Mouse (Mus musculus) heart, embryonic 11.5 days (tissue): ENCODE measurements at regions not wholly inside any gene's neighbourhood (a gene's known extent, or its start where the extent isn't known, plus 50 kb on each side); places are given as distances from the start of the nearest gene placed in this dataset.

Experiments
- ATAC-seq: fragments of 200-750 bp; cut with Nextera tagmentation; replicated peaks from 2 replicates; pipeline ENCODE4 v1.8.0; 2017; ENCODE audit warnings: moderate library complexity; ENCODE audit not compliant: insufficient number of reproducible peaks, low FRiP score, low TSS enrichment
- H3K27ac ChIP-seq: fragments of 300-500 bp; sonication (generic); 2 replicates; pipeline ENCODE4 v1.5.1; 2014; ENCODE audit warnings: mild to moderate bottlenecking, low read depth, low read length
- H3K27me3 ChIP-seq: fragments of 300-500 bp; sonication (generic); 2 replicates; pipeline ENCODE4 v1.6.1; 2014; ENCODE audit warnings: mild to moderate bottlenecking, low read length, mixed read lengths; ENCODE audit not compliant: control insufficient read depth, insufficient read depth
- H3K36me3 ChIP-seq: fragments of 300-500 bp; sonication (generic); 2 replicates; pipeline ENCODE4 v1.6.1; 2014; ENCODE audit warnings: mild to moderate bottlenecking, low read length, moderate library complexity, mixed read lengths; ENCODE audit not compliant: control insufficient read depth, insufficient read depth
- H3K4me1 ChIP-seq: fragments of 300-500 bp; sonication (generic); 2 replicates; pipeline ENCODE4 v1.6.1; 2014; ENCODE audit warnings: low read length; ENCODE audit not compliant: control insufficient read depth, insufficient read depth
- H3K4me2 ChIP-seq: fragments of 300-500 bp; sonication (generic); 2 replicates; pipeline ENCODE4 v1.6.1; 2014; ENCODE audit warnings: mild to moderate bottlenecking, moderate library complexity
- H3K4me3 ChIP-seq: fragments of 300-500 bp; sonication (generic); 2 replicates; pipeline ENCODE4 v1.5.1; 2014; ENCODE audit warnings: low read depth, low read length
- H3K9ac ChIP-seq: fragments of 300-500 bp; sonication (generic); 2 replicates; pipeline ENCODE4 v1.6.1; 2014; ENCODE audit warnings: mild to moderate bottlenecking, low read depth, low read length, moderate library complexity
- H3K9me3 ChIP-seq: fragments of 300-500 bp; sonication (generic); replicated peaks from 2 replicates; pipeline ENCODE4 v1.6.1; 2016; ENCODE audit warnings: low read length; ENCODE audit not compliant: control insufficient read depth
- WGBS: fragments of 180-500 bp; shearing (Covaris S2); extraction: QIAGEN DNeasy Blood & Tissue Kit; methylation state at CpG from one replicate; pipeline ENCODE4 v1.1.7; 2014; ENCODE audit not compliant: insufficient replicate concordance; 5-methylcytosine and 5-hydroxymethylcytosine counted together

DNA sequence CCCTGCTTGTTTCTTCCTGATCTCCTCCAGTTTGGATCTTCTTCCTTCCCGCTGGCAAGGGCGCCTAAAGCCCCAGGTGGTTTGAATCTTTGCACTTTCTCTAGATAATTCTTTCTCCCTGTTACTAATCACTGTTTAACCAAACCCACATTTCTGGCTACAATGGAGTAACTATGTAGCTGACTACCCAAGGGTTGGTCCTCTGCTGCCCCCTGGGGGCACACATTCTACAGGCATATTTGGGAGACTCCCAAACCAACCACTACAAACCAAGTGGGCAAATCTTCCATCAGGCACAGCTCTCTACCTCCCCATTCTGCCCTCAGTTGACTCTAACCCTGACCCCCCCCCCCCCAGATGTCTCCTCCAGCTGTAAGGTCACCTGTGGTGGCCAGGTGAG, 98.7 kb downstream of the 4930564D02Rik start:
- Histone ChIP-seq H3K9ac (no peak overlapping the region), H3K27me3 (no peaks in the 10 kb centered on the region), H3K4me2 (no peak overlapping the region), H3K36me3 (no peaks in the 10 kb centered on the region), H3K27ac (no peak overlapping the region), H3K9me3 (no peaks in the 10 kb centered on the region), H3K4me1 (no peaks in the 10 kb centered on the region), H3K4me3 (no peak overlapping the region)
- 42% methylated on average over 2 of the region's 2 CpGs for WGBS
- ATAC-seq: no peak; the same call in 1 of the 2 replicates

DNA sequence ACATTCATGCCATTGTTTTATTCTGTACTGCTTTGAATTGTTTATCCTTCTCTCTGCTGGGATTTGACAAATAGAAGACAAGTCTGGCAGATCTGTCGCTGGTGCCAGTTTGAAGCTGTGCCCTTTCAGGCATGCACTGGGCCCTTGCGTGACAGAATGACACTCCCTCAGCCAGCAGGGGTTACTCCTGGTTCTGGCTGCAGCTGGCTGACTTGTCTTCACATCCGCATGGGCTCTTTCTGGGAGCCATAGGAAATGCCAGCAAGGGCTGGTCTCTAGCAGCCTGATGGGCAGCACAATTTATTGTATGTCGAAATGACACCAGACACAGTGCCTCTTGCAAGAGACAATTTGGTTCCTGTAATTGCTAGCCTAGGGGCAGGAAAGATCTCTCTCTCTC, 102.5 kb downstream of the 4930564D02Rik start:
- Histone ChIP-seq H3K4me3 (no peak overlapping the region), H3K4me2 (no peak overlapping the region), H3K9me3 (no peaks in the 10 kb centered on the region), H3K9ac (no peak overlapping the region), H3K27me3 (no peaks in the 10 kb centered on the region), H3K27ac (no peak overlapping the region), H3K4me1 (no peaks in the 10 kb centered on the region), H3K36me3 (no peaks in the 10 kb centered on the region)
- no peak for ATAC-seq
- WGBS: 45% methylated on average over 4 of the region's 4 CpGs

DNA sequence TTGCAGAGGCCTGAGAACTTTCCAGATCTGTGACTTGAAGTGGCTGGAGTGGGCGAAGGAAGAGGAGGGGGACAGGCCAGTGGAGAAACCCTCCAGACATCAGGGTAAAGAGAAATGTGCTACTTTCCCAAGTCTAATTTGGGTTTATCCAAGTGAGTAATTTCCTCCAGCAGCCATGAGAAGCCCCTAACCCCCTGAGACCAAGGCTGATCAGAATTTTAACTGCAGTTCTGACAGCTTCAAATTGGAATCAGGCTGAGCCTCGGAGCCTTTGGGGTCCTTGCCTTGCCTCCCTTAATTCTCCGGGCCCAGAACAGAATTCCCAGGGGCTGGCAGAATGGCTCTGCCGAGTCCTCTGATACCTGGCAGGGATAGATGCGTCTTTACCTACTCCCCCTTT, 104.9 kb downstream of the 4930564D02Rik start:
- Histone ChIP-seq H3K4me2 (no peak overlapping the region), H3K9me3 (no peaks in the 10 kb centered on the region), H3K4me1 (no peaks in the 10 kb centered on the region), H3K9ac (no peak overlapping the region), H3K27ac (no peak overlapping the region), H3K4me3 (no peak overlapping the region), H3K36me3 (no peaks in the 10 kb centered on the region), H3K27me3 (no peaks in the 10 kb centered on the region)
- 75% methylated on average over 5 of the region's 5 CpGs for WGBS
- ATAC-seq: no peak

DNA sequence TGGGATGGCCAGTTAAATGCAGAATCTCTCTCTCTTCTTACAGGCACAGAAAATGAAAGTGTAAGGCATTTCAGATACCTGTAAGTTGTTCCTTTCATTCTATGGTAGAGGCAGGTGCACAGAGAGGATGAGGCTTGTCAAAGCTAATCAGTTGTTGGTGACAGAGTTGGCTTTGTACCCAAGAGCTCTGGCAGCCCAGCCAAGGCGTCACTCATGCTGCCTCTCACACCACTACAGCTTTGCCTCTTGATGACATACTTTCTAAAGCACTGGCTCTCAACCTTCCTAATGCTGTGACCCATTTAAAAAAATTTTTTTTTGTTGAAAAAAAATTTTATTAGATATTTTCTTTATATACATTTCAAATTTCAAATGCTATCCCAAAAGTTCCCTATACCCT, 105.4 kb downstream of the 4930564D02Rik start:
- Histone ChIP-seq H3K36me3 (no peaks in the 10 kb centered on the region), H3K9ac (no peak overlapping the region), H3K4me2 (no peak overlapping the region), H3K4me3 (no peak overlapping the region), H3K9me3 (no peaks in the 10 kb centered on the region), H3K27me3 (no peaks in the 10 kb centered on the region), H3K27ac (no peak overlapping the region), H3K4me1 (no peaks in the 10 kb centered on the region)
- 58% methylated on average over 1 of the region's 1 CpGs for WGBS
- no peak for ATAC-seq

DNA sequence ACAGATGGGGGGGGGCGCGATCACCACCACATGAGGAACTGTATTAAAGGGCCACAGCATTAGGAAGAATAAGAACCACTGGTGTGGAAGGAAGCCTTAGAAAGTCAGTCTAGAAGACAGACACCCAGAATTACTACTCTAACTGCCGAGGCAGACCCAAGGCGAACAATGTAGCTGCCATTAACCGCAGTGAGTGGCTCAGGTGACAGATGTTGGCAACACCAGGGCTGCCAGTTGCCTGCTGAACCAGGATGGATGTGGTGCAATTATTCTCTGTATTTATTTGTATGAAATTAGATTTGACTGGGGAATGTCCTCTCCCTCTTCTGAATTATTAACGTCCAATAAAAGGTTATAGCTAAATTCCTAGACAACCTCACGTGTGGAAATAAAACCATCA, 124.7 kb downstream of the 4930564D02Rik start:
- Histone ChIP-seq H3K9me3 (no peaks in the 10 kb centered on the region), H3K4me3 (no peak overlapping the region), H3K36me3 (no peaks in the 10 kb centered on the region), H3K4me2 (no peak overlapping the region), H3K4me1 (0 out of 2 replicates have a peak, but pooled peaks cover 3% of the 10 kb centered on the region), H3K27me3 (no peaks in the 10 kb centered on the region), H3K27ac (no peak overlapping the region), H3K9ac (no peak overlapping the region)
- no peak for ATAC-seq
- 84% methylated on average over 7 of the region's 7 CpGs for WGBS

DNA sequence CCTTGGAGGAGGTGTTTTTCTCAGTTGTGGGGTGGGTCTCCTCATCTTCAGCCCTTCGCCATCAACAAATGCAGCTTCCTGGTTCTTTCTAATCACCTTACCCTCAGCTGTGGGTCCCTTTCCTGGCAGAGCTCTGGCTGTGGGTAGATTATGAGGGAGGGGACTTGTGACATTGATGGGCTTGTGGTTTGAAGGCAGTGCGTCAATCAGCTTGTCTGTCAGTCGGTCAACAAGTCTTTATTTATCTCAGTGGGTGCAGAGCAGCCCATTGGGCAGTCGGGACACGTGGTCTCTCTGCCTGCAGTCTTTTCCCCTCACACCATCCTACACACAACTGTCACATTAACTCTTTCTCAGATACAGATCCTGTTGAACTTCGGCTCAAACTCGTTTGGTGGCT, 125.2 kb downstream of the 4930564D02Rik start:
- Histone ChIP-seq H3K4me3 (no peak overlapping the region), H3K9ac (no peak overlapping the region), H3K4me2 (no peak overlapping the region), H3K27ac (no peak overlapping the region), H3K36me3 (no peaks in the 10 kb centered on the region), H3K27me3 (no peaks in the 10 kb centered on the region), H3K4me1 (0 out of 2 replicates have a peak, but pooled peaks cover 3% of the 10 kb centered on the region), H3K9me3 (no peaks in the 10 kb centered on the region)
- ATAC-seq: no peak
- WGBS: 25% methylated on average over 7 of the region's 7 CpGs

DNA sequence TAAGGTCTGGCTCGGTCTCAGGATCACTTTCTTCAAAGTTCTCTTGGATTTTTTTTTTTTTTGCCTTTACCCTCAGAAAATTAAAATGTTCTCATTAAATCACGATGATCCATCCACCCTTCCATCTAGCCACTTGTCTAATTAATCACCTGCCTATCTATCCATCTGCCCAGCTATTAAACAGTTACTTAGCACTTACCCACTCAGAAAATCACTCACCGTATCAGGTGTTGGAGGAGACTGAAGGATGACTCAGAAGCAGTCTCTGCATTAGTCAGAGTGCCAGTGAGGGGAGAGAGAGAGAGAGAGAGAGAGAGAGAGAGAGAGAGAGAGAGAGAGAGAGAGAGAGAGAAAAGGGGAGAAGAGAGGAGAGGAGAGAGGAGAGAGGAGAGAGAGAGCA, 134.1 kb downstream of the 4930564D02Rik start:
- WGBS: 71% methylated on average over 3 of the region's 3 CpGs

DNA sequence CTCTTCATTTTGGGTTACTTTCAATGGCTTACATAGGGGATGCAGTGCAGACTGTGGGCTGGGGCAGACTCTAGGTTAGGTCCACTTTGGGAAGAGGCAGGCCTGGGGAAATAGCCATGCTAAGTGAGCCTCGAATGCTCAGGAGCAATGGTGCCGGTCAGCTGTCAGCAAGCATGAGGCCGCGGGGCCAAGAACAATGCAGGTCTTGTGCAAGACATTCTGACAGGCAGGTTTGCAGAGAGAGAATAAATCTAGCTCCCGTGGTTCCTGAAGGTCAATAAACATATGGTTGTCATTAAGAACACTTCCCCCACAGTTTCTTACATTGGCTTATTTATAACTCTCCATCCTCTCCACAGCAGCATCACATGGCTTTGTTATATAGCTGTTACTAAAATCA, 142.5 kb downstream of the 4930564D02Rik start:
- Histone ChIP-seq H3K9me3 (no peaks in the 10 kb centered on the region), H3K27ac (no peak overlapping the region), H3K9ac (no peak overlapping the region), H3K4me3 (no peak overlapping the region), H3K4me2 (no peak overlapping the region), H3K36me3 (no peaks in the 10 kb centered on the region), H3K27me3 (no peaks in the 10 kb centered on the region), H3K4me1 (peaks cover 3% of the 10 kb centered on the region; the same call in 1 of the 2 replicates)
- WGBS: 59% methylated on average over 5 of the region's 5 CpGs
- ATAC-seq: no peak

More for the DNA sequence above, 134.1 kb downstream of the 4930564D02Rik start:
- Histone ChIP-seq H3K27ac (no peak overlapping the region), H3K27me3 (no peaks in the 10 kb centered on the region), H3K36me3 (no peaks in the 10 kb centered on the region), H3K4me2 (no peak overlapping the region), H3K4me3 (no peak overlapping the region), H3K9ac (no peak overlapping the region), H3K9me3 (no peaks in the 10 kb centered on the region), H3K4me1 (peaks cover 5% of the 10 kb centered on the region; the same call in 1 of the 2 replicates)
- no peak for ATAC-seq

DNA sequence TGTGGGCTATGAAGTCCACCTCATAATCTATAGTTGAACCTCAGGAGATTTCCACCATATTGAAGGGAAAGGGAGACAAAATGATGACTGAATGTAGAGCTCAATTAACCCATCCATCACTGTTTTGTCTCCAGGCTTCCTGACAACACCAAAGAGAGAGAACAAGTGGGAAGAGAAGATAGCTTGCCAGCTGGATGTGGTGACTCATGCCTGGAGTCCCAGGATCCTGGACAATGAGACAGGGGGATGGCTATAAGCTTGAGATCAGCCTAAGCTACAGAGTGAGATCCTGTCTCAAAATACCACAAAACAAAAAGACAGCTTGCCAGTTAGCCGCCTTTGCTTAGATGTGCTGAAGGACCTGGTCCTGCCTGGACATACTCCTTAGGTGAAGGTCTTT, 144.4 kb downstream of the 4930564D02Rik start:
- Histone ChIP-seq H3K4me1 (peaks cover 2% of the 10 kb centered on the region; the same call in 1 of the 2 replicates), H3K4me3 (no peak overlapping the region), H3K9ac (no peak overlapping the region), H3K27me3 (no peaks in the 10 kb centered on the region), H3K27ac (no peak overlapping the region), H3K36me3 (no peaks in the 10 kb centered on the region), H3K9me3 (no peaks in the 10 kb centered on the region), H3K4me2 (no peak overlapping the region)
- 85% methylated on average over 1 of the region's 1 CpGs for WGBS
- ATAC-seq: no peak
